Mouse (Mus musculus): ENCODE measurements around the gene Fancc.

GRCm38 (mm10) chr13:63323286-63324075, 173.6 kb downstream of the Fancc start:
- TF ChIP-seq POLR2A (IDR thresholded peaks at IDR 0.05; ENCODE audit: low read depth, low read length) (no peak), CTCF (conservative IDR thresholded peaks at IDR 0.05; ENCODE audit: insufficient read depth, insufficient read length, low read depth, low read length) (no peak)

Measured in kidney, adult 2 months (tissue).